Mouse (Mus musculus): Measurements from ENCODE around the gene Cdc34.
"Not testable (repeated sequence)": the region's sequence is repeated elsewhere in the genome, so short reads cannot be mapped to it uniquely, and the experiment has no call there.

The Cdc34 gene

GRCm38 (mm10) chr10:79695231-79696128 is 13.5 kb downstream of the Cdc34 start:
- no peak for DNase-seq (ENCODE audit: low spot score in 2 of 2)

- no peak for DNase-seq (ENCODE audit: low spot score in 2 of 2)
Measured at GRCm38 (mm10) chr10:79696129-79696651, 14.2 kb downstream of the Cdc34 start.

GRCm38 (mm10) chr10:79697916-79698315 is 15.9 kb downstream of the Cdc34 start:
- no peak for DNase-seq (ENCODE audit: low spot score in 2 of 2)

GRCm38 (mm10) chr10:79698459-79698858 is 16.5 kb downstream of the Cdc34 start:
- DNase-seq (ENCODE audit: low spot score in 2 of 2): no peak

- DNase-seq (ENCODE audit: low spot score in 2 of 2): no peak
Measured at GRCm38 (mm10) chr10:79700676-79701075, 18.7 kb downstream of the Cdc34 start.

GRCm38 (mm10) chr10:79701443-79702129 is 19.6 kb downstream of the Cdc34 start:
- DNase-seq (ENCODE audit: low spot score in 2 of 2): no peak

- DNase-seq (ENCODE audit: low spot score in 2 of 2): not testable (repeated sequence)
Measured at GRCm38 (mm10) chr10:79702970-79703369, 21.0 kb downstream of the Cdc34 start.

GRCm38 (mm10) chr10:79703541-79703940 is 21.5 kb downstream of the Cdc34 start:
- DNase-seq (ENCODE audit: low spot score in 2 of 2): no peak

GRCm38 (mm10) chr10:79704065-79704969 is 22.3 kb downstream of the Cdc34 start, which contains the start of gene Bsg:
TSS of gene Bsg (plus strand) at chr10:79704491.
- DNase-seq (ENCODE audit: low spot score in 2 of 2): peak; percentile 98 to 99

- DNase-seq (ENCODE audit: low spot score in 2 of 2): no peak
Measured at GRCm38 (mm10) chr10:79704970-79705360, 23.0 kb downstream of the Cdc34 start.

- no peak for DNase-seq (ENCODE audit: low spot score in 2 of 2)
Measured at GRCm38 (mm10) chr10:79705951-79706350, 24.0 kb downstream of the Cdc34 start.

- DNase-seq (ENCODE audit: low spot score in 2 of 2): no peak
Measured at GRCm38 (mm10) chr10:79706406-79707094, 24.6 kb downstream of the Cdc34 start.

- no peak for DNase-seq (ENCODE audit: low spot score in 2 of 2)
Measured at GRCm38 (mm10) chr10:79707162-79707561, 25.2 kb downstream of the Cdc34 start.

GRCm38 (mm10) chr10:79707759-79708158 is 25.8 kb downstream of the Cdc34 start:
- DNase-seq (ENCODE audit: low spot score in 2 of 2): no peak

- no peak for DNase-seq (ENCODE audit: low spot score in 2 of 2)
Measured at GRCm38 (mm10) chr10:79708668-79709067, 26.7 kb downstream of the Cdc34 start.

- no peak for DNase-seq (ENCODE audit: low spot score in 2 of 2)
Measured at GRCm38 (mm10) chr10:79709307-79709706, 27.3 kb downstream of the Cdc34 start.

GRCm38 (mm10) chr10:79712029-79712428 is 30.0 kb downstream of the Cdc34 start:
- no peak for DNase-seq (ENCODE audit: low spot score in 2 of 2)

GRCm38 (mm10) chr10:79712499-79713126 is 30.6 kb downstream of the Cdc34 start:
- peak in 1 of 2 experiments; percentile 80 for DNase-seq (ENCODE audit: low spot score in 2 of 2)

GRCm38 (mm10) chr10:79713163-79713562 is 31.2 kb downstream of the Cdc34 start:
- no peak for DNase-seq (ENCODE audit: low spot score in 2 of 2)

- DNase-seq (ENCODE audit: low spot score in 2 of 2): no peak
Measured at GRCm38 (mm10) chr10:79714996-79715395, 33.0 kb downstream of the Cdc34 start.
